Mouse (Mus musculus): ENCODE results near the gene Jdp2. TPM values are rescaled to one million over a fixed set of nuclear protein-coding genes. Genes with fewer than 3 reads are reported as not detected.
"Not testable (repeated sequence)": the region's sequence is repeated elsewhere in the genome, so short reads cannot be mapped to it uniquely, and the experiment has no call there.

Jdp2 gene
- polyA plus RNA-seq, 1 experiment from 2014 or later = 0.15 TPM

DNA sequence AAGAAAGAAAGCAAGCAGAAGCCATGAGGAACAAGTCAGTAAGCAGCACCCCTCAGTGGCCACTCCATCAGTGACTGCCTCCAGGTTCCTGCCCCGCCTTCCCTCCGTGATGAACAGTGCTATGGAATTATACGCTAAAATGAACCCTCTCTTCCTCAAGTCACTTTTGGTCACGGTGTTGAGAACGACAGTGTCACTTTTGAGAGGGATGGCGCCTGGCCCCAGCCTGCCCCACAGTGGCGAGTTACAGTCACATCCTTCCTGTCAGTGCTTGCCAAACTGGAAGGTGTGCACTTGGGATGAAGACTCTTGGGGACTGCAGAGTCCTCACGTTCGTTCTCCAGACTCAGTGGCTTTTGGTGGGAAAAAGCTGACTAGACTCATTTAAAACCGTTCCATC, 48.5 kb downstream of the Jdp2 start:
- Histone ChIP-seq H3K4me3 (no peak overlapping the region), H3K4me1 (peaks cover 17% of the 10 kb centered on the region), H3K36me3 (replicated peaks) (no peaks in the 10 kb centered on the region), H3K27me3 (replicated peaks; ENCODE audit: low read depth, poor library complexity, severe bottlenecking) (no peaks in the 10 kb centered on the region), H3K27ac (replicated peaks) (no peak overlapping the region), H3K9me3 (0 out of 2 replicates have a peak, but pooled peaks cover 2% of the 10 kb centered on the region)
- 43% methylated on average over 10 of the region's 10 CpGs for WGBS
- DNase-seq (ENCODE audit: low spot score) = no peak

DNA sequence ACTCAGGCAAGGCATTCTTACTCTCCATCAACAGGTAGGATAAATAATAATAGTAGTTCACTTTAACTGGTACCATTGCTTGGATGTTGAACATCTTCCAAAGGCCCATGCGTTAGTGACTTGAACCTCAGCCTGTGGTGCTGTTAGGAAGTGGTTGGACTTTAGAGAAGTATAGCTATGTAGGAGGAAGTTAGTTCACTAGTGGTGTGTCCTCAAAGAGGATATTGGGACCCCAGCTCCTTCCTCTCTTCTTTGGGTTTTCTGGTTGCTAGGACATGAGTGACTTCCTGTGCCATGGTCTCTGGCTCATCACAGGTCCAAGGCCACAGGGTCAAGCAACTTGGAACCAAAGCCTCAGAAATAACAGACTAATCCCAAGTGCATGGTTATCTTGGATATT, 49.1 kb downstream of the Jdp2 start:
- no peak overlapping the region for H3K4me3 ChIP-seq
- DNase-seq (ENCODE audit: low spot score) = no peak
- WGBS = 95% methylated on average over 1 of the region's 1 CpGs
- 0 out of 2 replicates have a peak, but pooled peaks cover 2% of the 10 kb centered on the region for H3K9me3 ChIP-seq
- no peak overlapping the region for H3K27ac ChIP-seq (replicated peaks)
- H3K4me1 ChIP-seq = peaks cover 11% of the 10 kb centered on the region
- no peaks in the 10 kb centered on the region for H3K36me3 ChIP-seq (replicated peaks)
- H3K27me3 ChIP-seq (replicated peaks; ENCODE audit: low read depth, poor library complexity, severe bottlenecking) = no peaks in the 10 kb centered on the region

DNA sequence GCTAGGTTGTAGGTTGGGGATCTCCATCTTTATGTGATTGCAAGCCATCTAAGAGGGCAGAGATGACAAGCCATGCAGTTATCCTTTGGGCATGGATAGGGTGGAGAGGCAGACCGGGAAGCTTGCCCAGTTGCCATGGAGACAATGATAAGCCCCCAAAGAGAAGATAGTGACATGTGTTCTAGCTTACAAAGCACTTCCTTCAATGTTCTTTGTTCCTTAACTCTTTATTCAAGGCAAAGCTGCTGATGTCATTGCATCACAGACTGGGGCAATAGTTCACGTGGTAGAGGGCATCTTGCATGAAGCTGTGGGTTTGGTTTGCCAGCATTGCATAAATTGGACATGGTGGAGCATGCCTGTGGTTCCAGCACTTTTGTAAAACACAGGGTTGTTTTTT, 60.5 kb downstream of the Jdp2 start:
- Histone ChIP-seq H3K27ac (replicated peaks) (no peak overlapping the region), H3K36me3 (replicated peaks) (no peaks in the 10 kb centered on the region), H3K4me1 (no peaks in the 10 kb centered on the region), H3K9me3 (no peaks in the 10 kb centered on the region), H3K27me3 (replicated peaks; ENCODE audit: low read depth, poor library complexity, severe bottlenecking) (no peaks in the 10 kb centered on the region), H3K4me3 (no peak overlapping the region)
- WGBS = 68% methylated on average over 2 of the region's 2 CpGs
- DNase-seq (ENCODE audit: low spot score) = no peak

DNA sequence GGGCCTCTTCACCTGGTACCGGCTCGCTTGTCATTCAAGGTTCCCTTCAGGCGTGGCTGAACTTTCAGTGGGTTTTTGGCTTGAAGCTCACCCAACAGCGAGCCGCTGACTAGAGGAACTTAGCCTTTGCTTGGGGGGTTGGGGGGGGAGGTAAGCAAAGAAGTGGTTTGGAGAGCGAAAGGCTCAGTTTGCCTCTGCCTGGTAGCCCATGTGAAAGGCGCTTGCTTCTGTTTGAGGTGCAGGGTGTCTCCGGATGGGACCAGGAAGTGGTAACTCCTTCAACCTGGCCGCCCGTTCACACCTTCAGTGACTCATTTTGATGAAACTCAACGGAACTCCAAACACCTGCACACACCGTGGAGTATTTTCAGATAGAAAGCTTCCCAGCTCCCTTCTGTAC, 62.0 kb downstream of the Jdp2 start:
- WGBS = 92% methylated on average over 12 of the region's 12 CpGs
- Histone ChIP-seq H3K27ac (replicated peaks) (no peak overlapping the region), H3K9me3 (no peaks in the 10 kb centered on the region), H3K4me3 (no peak overlapping the region), H3K36me3 (replicated peaks) (no peaks in the 10 kb centered on the region), H3K4me1 (no peaks in the 10 kb centered on the region), H3K27me3 (replicated peaks; ENCODE audit: low read depth, poor library complexity, severe bottlenecking) (no peaks in the 10 kb centered on the region)
- DNase-seq (ENCODE audit: low spot score) = no peak

DNA sequence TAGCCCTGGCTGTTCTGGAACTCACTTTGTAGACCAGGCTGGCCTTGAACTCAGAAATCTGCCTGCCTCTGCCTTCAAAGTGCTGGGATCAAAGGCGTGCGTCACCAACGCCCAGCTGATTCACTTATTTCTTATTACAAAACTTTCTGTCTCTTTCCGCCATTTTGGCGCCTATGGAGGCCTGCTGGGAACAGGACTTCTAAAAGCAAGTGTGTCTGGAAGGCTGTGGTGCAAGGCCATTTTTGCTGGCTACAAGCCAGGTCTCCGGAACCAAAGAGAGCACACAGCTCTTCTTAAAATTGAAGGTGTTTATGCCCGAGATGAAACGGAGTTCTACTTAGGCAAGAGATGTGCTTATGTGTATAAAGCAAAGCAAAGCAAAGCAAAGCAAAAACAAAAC, 63.4 kb downstream of the Jdp2 start:
- not testable (repeated sequence) for H3K36me3 ChIP-seq (replicated peaks); H3K27ac ChIP-seq (replicated peaks); H3K9me3 ChIP-seq; H3K4me3 ChIP-seq; H3K27me3 ChIP-seq (replicated peaks; ENCODE audit: low read depth, poor library complexity, severe bottlenecking); H3K4me1 ChIP-seq; DNase-seq (ENCODE audit: low spot score)
- 89% methylated on average over 8 of the region's 8 CpGs for WGBS

DNA sequence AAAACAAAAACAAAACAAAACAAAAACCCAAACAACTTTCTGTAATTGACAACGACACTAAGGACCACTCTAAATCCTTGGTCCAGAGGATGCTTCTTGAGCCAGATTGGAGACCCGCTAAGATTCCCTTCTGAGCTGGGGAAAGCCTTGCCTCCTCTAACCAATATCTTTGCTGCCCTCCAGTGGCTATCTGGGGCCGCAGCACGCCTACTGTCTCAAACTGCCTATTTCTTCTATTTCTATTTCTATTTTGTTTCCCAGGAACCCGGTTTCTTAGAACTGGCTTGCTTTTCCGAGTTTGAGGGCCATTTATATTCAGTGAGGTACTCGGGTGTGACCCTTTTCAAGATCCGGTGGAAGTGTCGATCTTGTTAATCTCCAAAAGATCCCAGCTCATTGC, 64.1 kb downstream of the Jdp2 start:
- no peak overlapping the region for H3K27ac ChIP-seq (replicated peaks)
- H3K9me3 ChIP-seq = no peaks in the 10 kb centered on the region
- H3K4me3 ChIP-seq = no peak overlapping the region
- 19% methylated on average over 9 of the region's 9 CpGs for WGBS
- no peaks in the 10 kb centered on the region for H3K27me3 ChIP-seq (replicated peaks; ENCODE audit: low read depth, poor library complexity, severe bottlenecking)
- H3K4me1 ChIP-seq = no peaks in the 10 kb centered on the region
- DNase-seq (ENCODE audit: low spot score) = peak; percentile 79
- no peaks in the 10 kb centered on the region for H3K36me3 ChIP-seq (replicated peaks)

DNA sequence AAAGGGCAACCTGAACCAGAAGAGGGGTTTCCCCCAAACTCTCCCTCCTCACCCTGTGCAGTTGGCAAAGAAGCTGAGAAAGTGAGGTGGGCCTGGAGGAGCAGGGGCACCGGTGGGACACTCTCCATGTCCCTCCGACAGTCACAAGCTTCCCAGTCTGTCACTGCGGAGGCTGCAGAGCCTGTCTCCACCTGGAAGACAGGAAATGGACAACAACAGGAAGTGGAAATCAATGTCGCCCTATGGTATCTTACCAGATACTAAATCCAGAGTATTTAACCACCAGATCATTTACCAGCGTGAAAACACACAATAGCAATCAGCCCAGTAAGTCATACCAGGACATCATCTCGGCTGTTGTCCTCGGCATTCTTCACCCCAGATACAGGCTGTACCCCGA, 67.3 kb downstream of the Jdp2 start:
- H3K27ac ChIP-seq (replicated peaks) = no peak overlapping the region
- 0 out of 2 replicates have a peak, but pooled peaks cover 2% of the 10 kb centered on the region for H3K9me3 ChIP-seq
- H3K36me3 ChIP-seq (replicated peaks) = no peaks in the 10 kb centered on the region
- WGBS = 87% methylated on average over 8 of the region's 8 CpGs
- no peaks in the 10 kb centered on the region for H3K4me1 ChIP-seq
- H3K27me3 ChIP-seq (replicated peaks; ENCODE audit: low read depth, poor library complexity, severe bottlenecking) = no peaks in the 10 kb centered on the region
- H3K4me3 ChIP-seq = no peak overlapping the region
- no peak for DNase-seq (ENCODE audit: low spot score)

DNA sequence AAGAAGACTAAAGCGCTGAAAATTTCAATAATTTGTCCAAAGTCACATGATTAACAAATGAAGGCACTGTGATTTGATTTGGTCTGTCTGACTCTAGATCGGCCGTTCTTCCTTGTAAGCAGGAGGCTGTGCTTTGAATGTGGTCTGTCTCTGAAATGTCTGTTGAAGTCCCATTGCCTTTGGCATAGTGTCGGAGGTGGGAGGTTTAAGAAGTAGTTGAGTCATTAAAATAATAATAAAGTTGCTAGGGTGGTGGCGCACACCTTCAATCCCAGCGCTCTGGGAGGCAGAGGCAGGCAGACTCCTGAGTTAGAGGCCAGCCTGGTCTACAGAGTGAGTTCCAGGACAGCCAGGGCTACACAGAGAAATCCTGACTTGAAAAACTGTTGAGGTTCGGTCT, 68.2 kb downstream of the Jdp2 start:
- no peak for DNase-seq (ENCODE audit: low spot score)
- WGBS = 91% methylated on average over 7 of the region's 7 CpGs

DNA sequence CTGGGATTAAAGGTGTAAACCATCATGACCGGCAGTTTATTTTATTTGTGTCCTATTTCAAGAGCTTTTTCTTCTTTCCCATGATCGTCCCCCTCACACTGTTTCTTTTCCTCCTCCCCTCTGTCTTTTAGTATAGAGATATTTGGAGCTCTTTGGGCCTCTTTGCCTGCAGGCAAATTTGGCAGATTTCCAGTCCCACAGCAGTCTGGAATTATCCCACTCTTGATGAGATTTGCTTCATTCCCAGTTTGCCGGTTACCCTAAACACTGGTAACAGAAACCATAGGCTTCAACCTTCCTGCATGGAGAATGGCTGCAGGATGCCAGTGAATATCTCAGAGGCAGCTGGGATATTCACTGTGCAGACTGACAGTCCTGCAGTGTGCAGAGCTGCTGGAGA, 69.9 kb downstream of the Jdp2 start:
- no peak for DNase-seq (ENCODE audit: low spot score)
- Histone ChIP-seq H3K9me3 (0 out of 2 replicates have a peak, but pooled peaks cover 2% of the 10 kb centered on the region), H3K36me3 (replicated peaks) (no peaks in the 10 kb centered on the region), H3K27me3 (replicated peaks; ENCODE audit: low read depth, poor library complexity, severe bottlenecking) (no peaks in the 10 kb centered on the region), H3K4me1 (no peaks in the 10 kb centered on the region), H3K27ac (replicated peaks) (no peak overlapping the region), H3K4me3 (no peak overlapping the region)
- WGBS = 68% methylated on average over 3 of the region's 3 CpGs

More for the DNA sequence above, 68.2 kb downstream of the Jdp2 start:
- no peak overlapping the region for H3K4me3 ChIP-seq
- no peaks in the 10 kb centered on the region for H3K36me3 ChIP-seq (replicated peaks)
- no peaks in the 10 kb centered on the region for H3K4me1 ChIP-seq
- H3K27ac ChIP-seq (replicated peaks) = no peak overlapping the region
- 0 out of 2 replicates have a peak, but pooled peaks cover 2% of the 10 kb centered on the region for H3K9me3 ChIP-seq
- H3K27me3 ChIP-seq (replicated peaks; ENCODE audit: low read depth, poor library complexity, severe bottlenecking) = no peaks in the 10 kb centered on the region

DNA sequence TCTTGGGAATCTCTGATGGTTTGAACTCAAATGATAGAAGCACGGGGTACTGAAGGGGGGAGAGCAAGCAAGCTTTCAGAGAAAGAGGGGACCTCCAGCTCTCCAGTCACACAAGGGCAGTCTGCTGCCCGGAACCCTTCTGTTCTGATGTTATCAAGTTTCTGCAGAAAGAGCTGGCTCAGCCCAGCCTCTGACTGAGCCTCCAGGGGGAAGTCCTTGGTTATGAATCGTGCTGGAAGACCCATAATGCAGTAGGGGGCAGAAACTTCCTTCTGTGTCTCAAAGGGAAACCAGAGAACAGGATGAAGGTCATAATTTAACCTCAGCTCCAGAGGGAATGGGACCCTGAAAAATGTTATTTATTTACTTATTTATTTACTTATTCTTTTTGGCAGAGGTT, 71.3 kb downstream of the Jdp2 start:
- H3K4me1 ChIP-seq = no peaks in the 10 kb centered on the region
- H3K27ac ChIP-seq (replicated peaks) = no peak overlapping the region
- no peak overlapping the region for H3K4me3 ChIP-seq
- H3K9me3 ChIP-seq = 0 out of 2 replicates have a peak, but pooled peaks cover 2% of the 10 kb centered on the region
- H3K27me3 ChIP-seq (replicated peaks; ENCODE audit: low read depth, poor library complexity, severe bottlenecking) = no peaks in the 10 kb centered on the region
- 71% methylated on average over 3 of the region's 3 CpGs for WGBS
- no peaks in the 10 kb centered on the region for H3K36me3 ChIP-seq (replicated peaks)
- no peak for DNase-seq (ENCODE audit: low spot score)

DNA sequence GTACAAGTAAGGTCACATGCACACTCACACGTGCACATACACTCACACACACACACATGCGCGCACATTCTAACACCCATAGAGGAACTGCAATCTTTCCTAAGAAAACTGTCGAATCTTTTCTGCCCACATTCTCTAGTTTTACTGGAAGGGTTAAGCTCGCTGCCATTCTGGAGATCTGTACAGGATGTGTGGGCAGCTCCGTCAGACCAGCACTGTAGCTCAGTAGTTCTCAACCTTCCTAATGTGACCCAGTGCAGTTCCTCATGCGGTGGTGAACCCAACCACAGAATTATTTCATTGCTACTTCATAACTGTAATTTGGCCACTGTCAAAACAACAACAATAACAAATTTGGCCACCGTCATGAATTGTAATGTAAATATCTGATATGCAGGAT, 75.1 kb downstream of the Jdp2 start:
- no peak overlapping the region for H3K4me3 ChIP-seq
- DNase-seq (ENCODE audit: low spot score) = no peak
- WGBS = 92% methylated on average over 8 of the region's 8 CpGs
- H3K9me3 ChIP-seq = 0 out of 2 replicates have a peak, but pooled peaks cover 2% of the 10 kb centered on the region
- no peak overlapping the region for H3K27ac ChIP-seq (replicated peaks)
- no peaks in the 10 kb centered on the region for H3K36me3 ChIP-seq (replicated peaks)
- H3K4me1 ChIP-seq = no peaks in the 10 kb centered on the region
- H3K27me3 ChIP-seq (replicated peaks; ENCODE audit: low read depth, poor library complexity, severe bottlenecking) = no peaks in the 10 kb centered on the region

DNA sequence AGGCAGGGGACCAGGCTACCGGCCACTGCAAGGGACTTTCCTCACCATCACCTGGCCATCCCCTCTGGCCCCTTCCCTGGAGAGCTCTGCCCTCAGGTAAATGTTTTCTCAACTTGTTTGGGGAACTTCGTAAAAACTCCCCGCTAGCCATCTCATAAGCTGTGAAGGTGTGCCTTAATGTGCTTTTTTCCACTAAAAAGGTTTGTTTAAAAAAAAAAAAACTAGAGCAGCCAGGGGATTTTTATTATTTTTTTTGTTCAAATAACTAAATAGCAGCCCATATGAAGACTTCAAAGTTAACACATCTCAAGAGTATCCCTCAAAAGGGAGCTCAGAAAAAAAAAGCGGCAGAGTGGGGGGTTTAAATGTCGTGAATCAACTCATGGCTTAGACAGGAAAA, 80.3 kb downstream of the Jdp2 start:
- no peak overlapping the region for H3K27ac ChIP-seq (replicated peaks)
- 83% methylated on average over 5 of the region's 5 CpGs for WGBS
- DNase-seq (ENCODE audit: low spot score) = no peak
- no peaks in the 10 kb centered on the region for H3K36me3 ChIP-seq (replicated peaks)
- no peaks in the 10 kb centered on the region for H3K27me3 ChIP-seq (replicated peaks; ENCODE audit: low read depth, poor library complexity, severe bottlenecking)
- H3K4me3 ChIP-seq = no peak overlapping the region
- no peaks in the 10 kb centered on the region for H3K4me1 ChIP-seq
- H3K9me3 ChIP-seq = no peaks in the 10 kb centered on the region

DNA sequence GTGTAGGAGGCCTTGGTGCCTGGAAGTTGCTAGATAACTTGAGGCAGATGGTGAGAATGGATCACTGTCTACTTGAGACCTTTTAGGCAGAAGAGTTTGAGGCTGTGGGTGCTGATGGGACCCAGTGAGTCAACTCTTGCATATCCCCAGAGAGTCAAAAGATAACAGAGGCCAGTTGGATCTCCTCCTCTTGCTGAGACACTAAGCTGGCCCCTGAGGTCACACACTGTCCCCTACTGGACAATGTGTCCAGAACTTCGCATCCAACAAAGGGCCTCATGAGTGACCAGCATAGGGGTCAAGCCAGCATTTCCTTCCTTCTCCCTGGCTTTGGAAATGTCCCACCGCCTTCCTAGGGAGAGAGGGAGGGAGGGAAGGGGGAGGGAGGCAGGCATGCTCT, 81.0 kb downstream of the Jdp2 start:
- no peaks in the 10 kb centered on the region for H3K9me3 ChIP-seq
- H3K36me3 ChIP-seq (replicated peaks) = no peaks in the 10 kb centered on the region
- H3K4me1 ChIP-seq = no peaks in the 10 kb centered on the region
- no peak overlapping the region for H3K27ac ChIP-seq (replicated peaks)
- H3K4me3 ChIP-seq = no peak overlapping the region
- 50% methylated on average over 2 of the region's 2 CpGs for WGBS
- no peaks in the 10 kb centered on the region for H3K27me3 ChIP-seq (replicated peaks; ENCODE audit: low read depth, poor library complexity, severe bottlenecking)
- no peak for DNase-seq (ENCODE audit: low spot score)

DNA sequence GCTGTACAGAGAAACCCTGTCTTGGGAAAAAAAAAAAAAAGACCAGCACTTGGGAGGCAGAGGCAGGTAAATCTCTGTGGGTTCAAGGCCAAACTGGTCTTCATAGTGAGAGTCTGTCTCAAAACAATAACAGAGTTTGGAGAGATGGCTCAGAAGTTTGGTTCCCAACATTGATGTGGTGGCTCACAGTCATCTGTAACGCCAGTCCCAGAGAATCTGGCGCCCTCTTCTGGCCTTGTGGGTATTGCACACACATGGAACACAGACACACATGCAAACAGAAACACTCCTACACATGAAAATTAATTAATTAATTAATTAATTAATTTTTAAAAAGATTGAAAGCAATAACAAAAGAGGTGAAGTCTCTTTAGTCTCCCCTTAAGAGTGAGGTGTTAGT, 83.5 kb downstream of the Jdp2 start:
- DNase-seq (ENCODE audit: low spot score) = no peak
- 46% methylated on average over 2 of the region's 2 CpGs for WGBS
- H3K27ac ChIP-seq (replicated peaks) = no peak overlapping the region
- 0 out of 2 replicates have a peak, but pooled peaks cover 7% of the 10 kb centered on the region for H3K27me3 ChIP-seq (replicated peaks; ENCODE audit: low read depth, poor library complexity, severe bottlenecking)
- H3K36me3 ChIP-seq (replicated peaks) = no peaks in the 10 kb centered on the region
- peaks cover 13% of the 10 kb centered on the region for H3K4me1 ChIP-seq
- H3K4me3 ChIP-seq = no peak overlapping the region
- no peaks in the 10 kb centered on the region for H3K9me3 ChIP-seq
